Mouse (Mus musculus) limb, embryonic 14.5 days (tissue): ENCODE data around the gene Sema7a. TPM values are rescaled to one million over a fixed set of nuclear protein-coding genes. Genes with fewer than 3 reads are reported as not detected.

Experiments used
- ATAC-seq: fragments of 200-750 bp; cut with Nextera tagmentation; 2 replicates; pipeline ENCODE4 v1.8.0; 2017; ENCODE audit warnings: low read depth, moderate number of reproducible peaks, moderate TSS enrichment; ENCODE audit not compliant: low FRiP score
- DNase-seq: peaks from one replicate; pipeline ENCODE4 v3.0.0-alpha.2; 2015; ENCODE audit warnings: low spot score
- H3K27ac ChIP-seq: fragments of 300-500 bp; sonication (generic); replicated peaks from 2 replicates; pipeline ENCODE4 v1.5.1; 2014; ENCODE audit warnings: low read depth, mild to moderate bottlenecking, low read length, moderate library complexity, mixed read lengths
- H3K27me3 ChIP-seq: fragments of 300-500 bp; sonication (generic); 2 replicates; pipeline ENCODE4 v1.6.1; 2014; ENCODE audit warnings: low read length, mixed read lengths; ENCODE audit not compliant: control insufficient read depth, insufficient read depth
- H3K36me3 ChIP-seq: fragments of 300-500 bp; sonication (generic); 2 replicates; pipeline ENCODE4 v1.6.1; 2014; ENCODE audit warnings: mild to moderate bottlenecking, low read length, moderate library complexity, mixed read lengths; ENCODE audit not compliant: control insufficient read depth, insufficient read depth
- H3K4me1 ChIP-seq: fragments of 300-500 bp; sonication (generic); 2 replicates; pipeline ENCODE4 v1.6.1; 2014; ENCODE audit warnings: antibody characterized with exemption, low read length, mixed read lengths; ENCODE audit not compliant: control insufficient read depth, insufficient read depth
- H3K4me2 ChIP-seq: fragments of 300-500 bp; sonication (generic); replicated peaks from 2 replicates; pipeline ENCODE4 v1.6.1; 2014; ENCODE audit warnings: low read depth, mild to moderate bottlenecking, low read length, moderate library complexity; ENCODE audit not compliant: severe bottlenecking
- H3K4me3 ChIP-seq: fragments of 300-500 bp; sonication (generic); replicated peaks from 2 replicates; pipeline ENCODE4 v1.5.1; 2014; ENCODE audit warnings: low read length
- H3K9ac ChIP-seq: fragments of 300-500 bp; sonication (generic); 2 replicates; pipeline ENCODE4 v1.6.1; 2014; ENCODE audit warnings: mild to moderate bottlenecking, low read depth, low read length, moderate library complexity; ENCODE audit not compliant: severe bottlenecking
- H3K9me3 ChIP-seq: fragments of 300-500 bp; sonication (generic); 2 replicates; pipeline ENCODE4 v1.6.1; 2016; ENCODE audit warnings: low read length; ENCODE audit not compliant: control insufficient read depth
- POLR2A ChIP-seq: fragments of 200-500 bp; IDR thresholded peaks from 2 replicates; pipeline ENCODE4 v1.8.0; 2012; ENCODE audit warnings: inconsistent platforms, mild to moderate bottlenecking, moderate library complexity, borderline replicate concordance; ENCODE audit not compliant: insufficient read depth, insufficient read length; ENCODE audit errors: extremely low read depth
- WGBS: fragments of 180-500 bp; shearing (Covaris S2); extraction: QIAGEN DNeasy Blood & Tissue Kit; methylation state at CpG from one replicate; pipeline ENCODE4 v1.1.7; 2014; 5-methylcytosine and 5-hydroxymethylcytosine counted together
- polyA plus RNA-seq, 2 experiments: library from polyadenylated mRNA; depleted of rRNA in 1 of 2; stranded (reverse) in 1 of 2; unstranded in 1 of 2; fragments of >200 nt; fragmentation: Nextera tagmentation in 1 of 2; extraction: Ambion mirVana in 1 of 2; gene quantifications; 2 replicates each; pipeline versions ENCODE4 v1.2.1 to v1.2.3; 2012 to 2014

Gene Sema7a
- polyA plus RNA-seq, 2 experiments, result 1.1 to 7.4 TPM

- no peak for TF ChIP-seq POLR2A
- Histone ChIP-seq H3K27me3 (peaks cover 20% of the 10 kb centered on the region), H3K4me3 (no peak overlapping the region), H3K4me2 (no peak overlapping the region), H3K9me3 (no peaks in the 10 kb centered on the region), H3K27ac (no peak overlapping the region), H3K9ac (no peak overlapping the region), H3K4me1 (peaks cover 7% of the 10 kb centered on the region; the same call in 1 of the 2 replicates), H3K36me3 (no peaks in the 10 kb centered on the region)
- DNase-seq, result no peak
- 29% methylated on average over 2 of the region's 2 CpGs for WGBS
- ATAC-seq, result no peak
These were observed 59.8 kb downstream of the Sema7a start for GRCm38 (mm10) chr9:57999676-58000075.

GRCm38 (mm10) chr9:58003272-58003671 lies 63.4 kb downstream of the Sema7a start:
- peaks cover under 1% of the 10 kb centered on the region; the same call in 1 of the 2 replicates for H3K4me1 ChIP-seq
- WGBS, result 17% methylated on average over 2 of the region's 2 CpGs
- H3K36me3 ChIP-seq, result no peaks in the 10 kb centered on the region
- no peak for ATAC-seq
- H3K9me3 ChIP-seq, result no peaks in the 10 kb centered on the region
- H3K27ac ChIP-seq, result no peak overlapping the region
- H3K4me3 ChIP-seq, result no peak overlapping the region
- TF ChIP-seq POLR2A, result no peak
- no peak overlapping the region for H3K4me2 ChIP-seq
- no peaks in the 10 kb centered on the region for H3K27me3 ChIP-seq
- DNase-seq, result no peak
- H3K9ac ChIP-seq, result no peak overlapping the region

- peaks cover 4% of the 10 kb centered on the region; the same call in 1 of the 2 replicates for H3K4me1 ChIP-seq
- no peak for DNase-seq
- no peak within 1 kb of the TSS for H3K27ac ChIP-seq
- ATAC-seq, result no peak
- no peaks in the 10 kb centered on the region for H3K9me3 ChIP-seq
- no peak within 1 kb of the TSS for H3K4me3 ChIP-seq
- TF ChIP-seq POLR2A, result no peak
- H3K4me2 ChIP-seq, result no peak within 1 kb of the TSS
- no peaks in the 10 kb centered on the region for H3K27me3 ChIP-seq
- WGBS, result 77% methylated on average over 16 of the region's 16 CpGs
- no peaks in the 10 kb centered on the region for H3K36me3 ChIP-seq
- H3K9ac ChIP-seq, result no peak within 1 kb of the TSS
These were observed 66.0 kb downstream of the Sema7a start, which contains the start of gene Cyp11a1 for GRCm38 (mm10) chr9:58005753-58006461. Cyp11a1 (plus strand) TSS chr9:58006411.

GRCm38 (mm10) chr9:58008336-58009014 lies 68.6 kb downstream of the Sema7a start:
- Histone ChIP-seq H3K27ac (no peak overlapping the region), H3K27me3 (no peaks in the 10 kb centered on the region), H3K9ac (no peak overlapping the region), H3K9me3 (no peaks in the 10 kb centered on the region), H3K4me3 (no peak overlapping the region), H3K36me3 (no peaks in the 10 kb centered on the region), H3K4me2 (no peak overlapping the region), H3K4me1 (peaks cover 8% of the 10 kb centered on the region)
- ATAC-seq, result 0 out of 2 replicates have a peak, but pooled peaks have one; percentile 35
- 68% methylated on average over 12 of the region's 12 CpGs for WGBS
- DNase-seq, result no peak
- no peak for TF ChIP-seq POLR2A

- TF ChIP-seq POLR2A, result no peak
- Histone ChIP-seq H3K9me3 (no peaks in the 10 kb centered on the region), H3K4me2 (no peak overlapping the region), H3K36me3 (no peaks in the 10 kb centered on the region), H3K27ac (no peak overlapping the region), H3K9ac (no peak overlapping the region), H3K4me1 (peaks cover 8% of the 10 kb centered on the region; the same call in 1 of the 2 replicates), H3K4me3 (no peak overlapping the region), H3K27me3 (no peaks in the 10 kb centered on the region)
- WGBS, result 16% methylated on average over 6 of the region's 6 CpGs
- DNase-seq (peak; percentile 73), ATAC-seq (peak; percentile 85)
These were observed 69.1 kb downstream of the Sema7a start for GRCm38 (mm10) chr9:58009015-58009362.
